Mouse (Mus musculus): ENCODE results near the gene Srm.

DNA sequence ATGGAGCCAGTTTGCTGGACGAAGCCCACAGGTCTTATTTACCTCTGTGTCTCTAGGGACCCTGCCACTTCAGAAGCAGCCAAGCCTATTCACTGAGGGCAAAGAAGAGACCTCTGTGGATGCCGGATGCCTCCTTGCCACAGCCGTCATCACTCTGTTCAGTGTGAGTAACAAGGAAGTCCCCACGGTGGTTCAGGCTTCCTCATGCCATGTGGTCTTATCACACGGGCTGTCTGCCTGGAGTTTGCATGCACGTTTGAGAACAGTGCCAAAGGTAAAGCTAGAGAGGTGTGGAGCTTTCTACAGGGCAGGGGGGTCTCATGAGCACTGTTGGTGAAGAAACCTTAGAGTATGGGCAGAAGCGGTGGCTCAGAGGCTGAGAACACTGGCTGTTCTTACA lies 18.1 kb upstream of the Srm start:
- no peak for TF ChIP-seq POLR2A (IDR thresholded peaks at IDR 0.05; ENCODE audit: low read depth, low read length)
- TF ChIP-seq CTCF (IDR thresholded peaks at IDR 0.05; ENCODE audit: extremely low read depth, insufficient read length, insufficient replicate concordance, low read depth, low read length) = no peak

Data from small intestine, adult 2 months (tissue).